Mouse (Mus musculus): ENCODE measurements at regions not wholly inside any gene's neighbourhood (a gene's known extent, or its start where the extent isn't known, plus 50 kb on each side); places are given as distances from the start of the nearest gene placed in this dataset.
"Not testable (repeated sequence)": the region's sequence is repeated elsewhere in the genome, so short reads cannot be mapped to it uniquely, and the experiment has no call there.

- no peak for DNase-seq (ENCODE audit: extremely low spot score in 1 of 2, low spot score in 1 of 2)
Observed at GRCm38 (mm10) chr5:133937967-133938918, 161.3 kb upstream of the Castor2 start.

DNA sequence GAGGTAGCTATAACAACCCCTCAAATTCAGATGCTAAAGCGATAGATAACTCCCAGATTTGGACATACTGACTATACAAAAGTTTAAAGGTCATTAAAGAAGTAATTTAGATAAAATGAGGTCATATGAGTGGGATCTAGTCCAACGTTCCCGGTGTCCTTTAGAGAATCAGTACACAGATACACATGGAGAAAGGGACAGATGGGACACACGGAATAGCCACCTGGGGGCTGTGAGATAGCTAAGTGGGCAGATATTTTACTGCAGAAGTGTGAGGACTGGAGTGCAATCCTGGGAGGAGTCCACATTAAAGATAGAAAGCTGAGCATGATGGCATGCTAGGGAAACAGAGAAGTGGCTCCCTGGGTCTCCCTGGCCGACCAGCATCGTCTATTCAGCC is 164.1 kb upstream of the Castor2 start:
- no peak for DNase-seq (ENCODE audit: extremely low spot score in 1 of 2, low spot score in 1 of 2)

GRCm38 (mm10) chr5:133935006-133935405 is 164.5 kb upstream of the Castor2 start:
- DNase-seq (ENCODE audit: extremely low spot score in 1 of 2, low spot score in 1 of 2): no peak

GRCm38 (mm10) chr5:133930101-133930500 is 169.4 kb upstream of the Castor2 start:
- DNase-seq (ENCODE audit: extremely low spot score in 1 of 2, low spot score in 1 of 2): no peak

- DNase-seq (ENCODE audit: extremely low spot score in 1 of 2, low spot score in 1 of 2): no peak
Observed at GRCm38 (mm10) chr5:133927054-133927453, 172.5 kb upstream of the Castor2 start.

DNA sequence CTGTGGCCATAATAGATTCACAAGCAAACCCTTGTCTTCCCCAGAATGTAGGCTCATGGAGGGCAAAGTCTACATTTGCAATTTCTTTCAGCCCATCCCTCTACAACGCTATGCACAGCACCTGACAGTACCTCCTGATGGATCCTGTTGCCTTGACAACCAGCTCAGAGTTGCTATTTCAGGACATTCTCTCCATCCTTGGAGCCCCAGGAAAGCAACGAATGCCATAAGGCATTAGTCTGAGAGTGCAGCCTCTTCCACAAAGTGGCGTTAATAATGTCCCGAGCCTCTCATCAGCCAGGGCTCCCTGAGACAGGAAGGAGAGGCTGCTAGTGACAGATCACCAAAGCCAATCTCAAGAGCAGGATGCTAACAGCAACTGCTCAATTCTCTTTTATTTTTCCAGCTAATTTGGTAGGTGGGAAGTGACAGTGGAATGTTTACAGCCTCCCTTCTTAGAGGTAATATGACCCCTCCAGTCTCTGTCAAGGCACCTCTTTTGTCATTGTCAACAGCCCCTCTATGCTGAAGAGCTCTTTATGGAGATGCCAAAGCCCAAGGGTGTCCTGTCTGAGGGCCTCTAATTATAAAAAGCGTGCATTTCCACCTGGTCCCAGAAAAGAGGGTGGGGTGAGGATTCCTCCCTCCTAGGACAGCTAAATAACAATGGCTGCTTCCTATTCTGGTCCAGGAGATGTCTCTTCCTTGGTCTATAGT is 174.2 kb upstream of the Castor2 start:
- no peak for DNase-seq (ENCODE audit: extremely low spot score in 1 of 2, low spot score in 1 of 2)

- DNase-seq (ENCODE audit: extremely low spot score in 1 of 2, low spot score in 1 of 2): no peak
Observed at GRCm38 (mm10) chr5:133922181-133922580, 177.3 kb upstream of the Castor2 start.

DNA sequence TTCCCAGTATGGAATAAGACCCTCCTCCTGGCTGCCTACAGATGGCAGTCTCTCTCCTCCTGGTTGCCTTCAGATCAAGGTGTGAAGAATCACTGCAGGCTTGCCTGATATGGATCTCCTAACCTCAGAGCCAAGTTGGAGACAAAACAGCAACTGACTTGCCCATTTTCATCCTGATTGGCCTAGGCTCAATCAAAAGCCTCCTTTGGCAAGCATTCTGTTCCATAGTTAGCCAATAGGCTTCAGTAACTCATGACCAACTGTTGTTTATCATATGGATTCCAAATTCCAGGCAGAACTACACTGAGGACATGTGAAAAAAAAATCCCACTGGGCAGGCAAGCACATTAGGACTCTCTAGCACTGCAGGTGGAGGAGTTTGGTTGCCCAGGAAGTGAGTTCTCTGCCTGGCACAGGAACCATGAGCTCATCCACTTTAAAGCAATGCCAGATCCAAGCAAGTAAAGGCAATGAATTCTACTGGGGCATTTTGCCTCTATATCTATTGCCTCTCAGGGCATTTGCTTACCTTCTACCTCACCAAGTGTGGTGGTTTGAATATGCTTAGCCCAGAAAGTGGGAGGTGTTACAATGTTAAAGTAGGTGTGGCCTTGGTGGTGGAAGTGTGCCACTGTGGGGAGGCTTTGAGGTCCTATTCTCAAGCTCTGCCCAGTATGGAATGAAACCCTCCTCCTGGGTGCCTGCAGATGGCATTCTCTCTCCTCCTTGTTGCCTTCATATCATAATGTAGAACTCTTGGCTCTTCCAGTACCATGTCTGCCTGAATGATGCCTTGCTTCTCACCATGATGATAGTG is 183.6 kb upstream of the Castor2 start:
- no peak for DNase-seq (ENCODE audit: extremely low spot score in 1 of 2, low spot score in 1 of 2)

GRCm38 (mm10) chr5:133907442-133907841 is 192.1 kb upstream of the Castor2 start:
- DNase-seq (ENCODE audit: extremely low spot score in 1 of 2, low spot score in 1 of 2): no peak

DNA sequence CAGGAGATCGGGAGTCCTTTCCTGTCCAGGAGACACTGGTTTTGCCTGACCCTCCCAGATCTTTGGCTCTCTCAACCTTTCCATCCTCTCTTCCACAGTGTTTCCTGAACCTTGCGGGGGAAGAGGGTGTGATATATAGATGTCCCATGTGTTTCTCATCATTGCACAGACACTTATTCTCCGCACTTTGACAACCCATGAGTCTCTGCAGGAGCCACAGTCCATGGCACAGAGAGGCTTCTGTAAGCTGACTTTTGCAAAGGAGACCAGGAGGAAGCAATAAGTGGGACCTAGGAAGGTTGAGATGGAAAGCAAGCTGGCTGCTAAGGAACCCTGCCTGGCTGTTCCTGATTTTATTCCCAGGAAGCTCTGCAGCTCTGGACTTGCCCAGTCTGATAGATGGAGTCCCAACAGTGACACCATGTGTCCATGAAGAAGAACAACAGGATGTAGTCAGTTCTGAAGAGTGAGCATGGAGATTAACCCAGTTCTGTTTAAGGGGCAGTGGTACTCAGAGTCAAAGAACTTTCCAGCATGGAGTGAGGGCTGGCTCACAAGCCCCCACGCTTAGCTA is 201.4 kb upstream of the Castor2 start:
- no peak for DNase-seq (ENCODE audit: extremely low spot score in 1 of 2, low spot score in 1 of 2)

- no peak for DNase-seq (ENCODE audit: extremely low spot score in 1 of 2, low spot score in 1 of 2)
Observed at GRCm38 (mm10) chr5:133890728-133891127, 208.8 kb upstream of the Castor2 start.

DNA sequence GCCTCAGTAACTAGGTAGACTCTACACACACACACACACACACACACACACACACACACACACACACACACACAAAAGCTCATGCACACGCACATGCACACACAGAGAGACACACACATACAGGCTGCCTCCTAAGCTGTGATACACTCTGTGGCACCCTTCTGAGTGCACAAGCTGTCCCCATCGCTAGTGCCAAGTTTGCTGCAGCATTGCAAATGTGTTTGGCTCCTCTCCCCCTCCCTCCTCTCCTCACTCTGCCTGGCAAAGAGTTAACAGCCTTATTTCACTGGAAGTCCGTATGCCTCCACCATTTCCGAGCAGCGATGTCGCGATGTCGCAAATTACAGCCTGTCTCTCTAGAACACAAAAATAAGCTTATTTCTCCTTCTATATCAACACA is 209.7 kb upstream of the Castor2 start:
- DNase-seq (ENCODE audit: extremely low spot score in 1 of 2, low spot score in 1 of 2): peak; percentile 45 to 48

DNA sequence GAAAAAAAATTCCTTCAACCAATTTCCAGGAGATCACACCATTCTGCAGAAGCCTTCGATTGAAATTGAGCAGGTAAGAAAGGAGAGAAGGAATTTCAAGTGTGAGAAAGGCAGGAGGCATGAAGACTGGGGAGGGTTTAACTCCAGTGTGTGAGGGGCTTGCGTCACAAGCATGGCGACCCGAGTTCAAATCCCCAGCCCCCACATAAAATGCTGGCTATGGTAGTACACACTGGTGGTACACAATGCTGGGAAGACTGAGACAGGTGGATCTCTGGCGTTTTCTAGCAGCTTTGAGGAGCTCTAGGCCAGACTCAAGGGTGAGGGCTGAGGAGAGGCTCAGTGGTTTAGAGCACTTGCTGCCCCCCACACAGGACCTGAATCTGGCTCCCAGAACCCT is 214.0 kb upstream of the Castor2 start:
- no peak for DNase-seq (ENCODE audit: extremely low spot score in 1 of 2, low spot score in 1 of 2)

DNA sequence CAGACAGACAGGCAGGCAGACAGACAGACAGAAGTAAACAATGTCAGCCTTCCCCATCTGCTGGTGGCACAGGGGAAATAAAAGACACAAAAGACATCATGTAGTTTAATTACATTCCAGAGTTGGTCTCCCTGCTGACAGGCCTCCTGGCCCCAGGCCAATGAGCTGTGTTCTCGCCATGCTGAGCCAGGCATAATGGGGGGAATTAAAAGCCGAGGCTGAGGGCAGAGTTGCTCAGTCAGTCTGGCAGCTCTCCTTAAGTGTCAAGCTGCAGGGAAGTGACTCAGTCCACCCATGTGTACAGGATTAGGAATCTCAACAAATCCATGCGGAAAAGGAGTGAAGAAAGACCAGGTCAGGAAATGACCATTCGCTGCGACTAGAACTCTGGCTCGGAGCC is 214.5 kb upstream of the Castor2 start:
- peak; percentile 42 to 65 for DNase-seq (ENCODE audit: extremely low spot score in 1 of 2, low spot score in 1 of 2)

GRCm38 (mm10) chr5:133884593-133884992 is 214.9 kb upstream of the Castor2 start:
- DNase-seq (ENCODE audit: extremely low spot score in 1 of 2, low spot score in 1 of 2): no peak

DNA sequence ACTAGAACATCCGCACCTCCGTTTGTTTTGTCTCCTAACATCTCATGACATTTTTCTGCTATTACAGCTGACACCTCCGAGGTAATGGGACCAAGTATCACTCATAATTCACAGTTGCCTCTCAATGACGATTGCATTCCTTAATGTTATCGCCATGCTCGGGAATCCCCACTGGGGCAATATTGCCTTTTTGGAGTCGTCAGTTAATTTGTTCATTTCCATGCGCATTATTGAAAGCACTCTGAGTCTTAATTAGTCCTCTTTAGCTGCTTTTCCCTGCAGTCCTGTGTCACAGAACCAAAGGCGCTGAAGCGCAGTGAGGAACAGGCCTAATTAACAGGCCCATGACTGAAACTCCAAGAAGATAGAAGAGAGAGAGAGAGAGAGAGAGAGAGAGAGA is 255.0 kb upstream of the Castor2 start:
- no peak for DNase-seq (ENCODE audit: extremely low spot score in 1 of 2, low spot score in 1 of 2)

- DNase-seq (ENCODE audit: extremely low spot score in 1 of 2, low spot score in 1 of 2): not testable (repeated sequence)
Observed at GRCm38 (mm10) chr5:133842059-133842706, 257.3 kb upstream of the Castor2 start.

GRCm38 (mm10) chr5:133838286-133838685 is 261.2 kb upstream of the Castor2 start:
- DNase-seq (ENCODE audit: extremely low spot score in 1 of 2, low spot score in 1 of 2): no peak

GRCm38 (mm10) chr5:133833217-133833616 is 266.3 kb upstream of the Castor2 start:
- no peak for DNase-seq (ENCODE audit: extremely low spot score in 1 of 2, low spot score in 1 of 2)

GRCm38 (mm10) chr5:133828226-133828625 is 271.3 kb upstream of the Castor2 start:
- no peak for DNase-seq (ENCODE audit: extremely low spot score in 1 of 2, low spot score in 1 of 2)

Data from layer of hippocampus, postnatal 25 days (tissue).